Mouse (Mus musculus) kidney, postnatal 4 days (tissue): ENCODE measurements around the gene Cherp.

ENCODE experiments used
- DNase-seq, 2 experiments: peaks; one replicate each; pipeline ENCODE4 v3.0.0; 2021; ENCODE audit warnings: mixed read lengths in 2 of 2

The Cherp gene

DNA sequence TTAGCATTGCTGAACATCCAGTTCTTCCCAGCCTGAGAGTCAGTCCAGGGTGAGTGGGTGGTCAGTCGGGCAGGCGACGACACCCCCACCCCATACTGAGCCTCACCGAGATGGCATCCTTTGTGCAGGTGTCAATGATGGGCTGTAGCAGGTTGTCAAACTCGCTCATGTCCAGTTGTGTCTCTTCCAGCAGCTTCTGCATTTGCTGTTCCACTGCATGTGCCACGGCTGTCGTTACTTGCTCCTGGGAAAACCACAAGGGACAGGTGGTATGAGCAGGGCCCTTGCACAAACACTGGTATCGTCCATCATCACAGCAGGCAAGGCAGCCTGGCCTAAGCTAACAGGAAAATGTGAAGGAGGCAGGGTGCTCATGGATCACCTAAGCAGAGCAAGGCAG, 5.0 kb downstream of the Cherp start:
- DNase-seq = no peak

DNA sequence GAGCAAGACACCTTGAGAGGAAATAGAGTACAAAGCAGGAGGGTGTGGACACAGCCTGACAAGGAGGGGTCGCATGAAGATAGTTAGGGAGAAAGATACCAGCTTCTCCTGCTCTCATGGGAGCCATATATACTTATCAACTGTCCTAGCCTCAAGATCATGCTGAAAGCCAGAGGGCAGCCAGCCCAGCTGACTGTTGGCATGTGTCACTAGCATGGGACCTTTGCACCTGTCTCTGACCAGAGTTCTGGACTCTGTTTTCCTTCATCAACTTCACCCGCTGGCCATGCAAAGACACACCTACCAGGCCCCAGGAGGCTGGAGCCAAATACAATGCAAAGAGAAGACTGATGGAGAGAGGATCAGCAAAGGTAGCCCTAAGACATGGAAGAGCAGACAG, 5.8 kb downstream of the Cherp start:
- no peak for DNase-seq

GRCm38 (mm10) chr8:72464211-72464610, 10.8 kb downstream of the Cherp start:
- DNase-seq = no peak

DNA sequence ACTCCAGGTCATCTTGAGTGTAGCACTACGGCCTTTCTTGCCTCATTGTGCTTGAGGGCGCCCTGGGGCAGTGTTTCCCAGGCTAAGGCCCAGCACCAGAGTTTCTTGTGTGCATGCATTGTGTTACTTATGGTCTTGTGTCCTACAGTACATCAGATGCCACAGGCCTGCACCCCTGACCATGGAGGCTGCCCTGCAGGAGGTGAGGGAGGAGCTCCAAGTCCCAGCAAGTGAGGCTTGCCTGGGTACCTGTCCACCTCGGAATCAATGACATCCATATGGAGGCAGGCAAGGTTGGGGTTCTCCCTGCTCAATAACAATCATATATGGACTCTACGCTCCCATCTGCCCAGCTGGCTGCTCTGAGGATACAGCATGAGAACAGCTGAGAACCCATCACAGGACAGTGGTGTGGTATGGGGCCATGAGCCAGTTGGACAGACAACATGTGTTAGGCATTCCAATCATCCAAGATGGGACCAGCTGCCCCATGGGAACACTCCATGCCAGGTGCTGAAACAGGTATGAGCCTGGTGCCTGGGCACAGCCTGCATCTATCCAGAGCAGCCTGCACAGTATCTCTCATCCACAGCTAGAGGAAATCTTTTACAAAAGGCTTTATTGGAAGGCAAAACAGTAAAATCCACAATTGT, 15.0 kb downstream of the Cherp start:
- DNase-seq = no peak

DNA sequence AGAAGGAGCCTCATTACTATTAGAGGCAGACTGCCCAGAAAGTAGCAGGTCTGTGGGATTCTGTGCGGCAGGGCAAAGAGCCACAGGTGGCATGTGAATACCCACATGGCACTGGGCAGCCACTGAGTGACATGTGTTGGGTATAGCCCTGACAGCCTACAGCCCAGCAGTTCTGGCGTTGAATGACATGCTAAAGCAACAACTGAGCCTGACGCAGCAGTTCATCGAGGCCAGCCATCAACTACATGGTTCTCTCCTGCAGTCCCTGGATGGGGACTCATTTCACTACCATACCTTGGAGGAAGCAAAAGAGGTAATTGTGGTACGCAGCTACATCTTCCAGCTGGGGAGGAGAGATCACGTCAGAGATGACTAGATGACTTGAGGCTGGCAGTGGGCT, 16.6 kb downstream of the Cherp start:
- DNase-seq = no peak

DNA sequence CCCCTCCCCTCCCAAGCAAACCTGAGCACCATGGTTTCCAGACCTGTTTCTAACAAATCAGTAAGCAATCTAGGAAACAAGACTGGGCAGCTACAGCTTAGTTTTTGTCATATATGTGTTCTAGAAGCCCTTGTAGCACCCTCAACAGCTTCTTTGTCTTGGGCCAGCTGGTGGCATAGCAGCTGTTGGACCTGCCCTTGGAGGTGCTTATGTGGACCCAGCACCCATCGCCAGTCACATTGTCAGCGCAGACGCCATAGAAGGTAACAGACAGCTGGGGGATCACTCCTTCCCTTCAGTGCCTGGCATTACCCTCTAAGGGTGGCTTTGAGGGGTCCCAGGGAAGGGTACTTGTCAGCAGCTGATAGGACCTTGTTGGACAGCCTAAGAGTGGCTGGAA, 17.2 kb downstream of the Cherp start:
- DNase-seq = no peak

- DNase-seq = no peak
Measured at GRCm38 (mm10) chr8:72455317-72455716, 19.7 kb downstream of the Cherp start.

GRCm38 (mm10) chr8:72453904-72454303, 21.1 kb downstream of the Cherp start:
- DNase-seq = no peak

DNA sequence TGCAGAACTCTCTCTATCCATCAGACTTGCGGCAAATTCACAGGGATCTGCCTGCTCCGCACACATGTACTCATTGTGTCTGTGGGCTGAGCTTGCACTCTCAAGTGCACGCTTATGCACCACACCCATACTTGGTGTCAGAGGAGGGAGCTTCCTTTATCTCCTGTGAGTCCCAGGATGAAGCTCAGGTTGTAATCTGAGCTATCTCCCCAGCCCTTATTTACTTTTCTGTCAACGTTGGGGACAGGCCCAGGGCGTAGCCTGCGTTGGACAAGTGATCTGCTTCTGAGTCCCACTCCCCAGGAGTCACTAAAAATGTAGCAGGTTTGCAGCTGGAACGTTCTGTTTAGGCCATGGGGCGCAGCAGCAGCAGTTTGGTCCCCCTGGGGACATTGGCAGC, 23.5 kb downstream of the Cherp start:
- DNase-seq = no peak

DNA sequence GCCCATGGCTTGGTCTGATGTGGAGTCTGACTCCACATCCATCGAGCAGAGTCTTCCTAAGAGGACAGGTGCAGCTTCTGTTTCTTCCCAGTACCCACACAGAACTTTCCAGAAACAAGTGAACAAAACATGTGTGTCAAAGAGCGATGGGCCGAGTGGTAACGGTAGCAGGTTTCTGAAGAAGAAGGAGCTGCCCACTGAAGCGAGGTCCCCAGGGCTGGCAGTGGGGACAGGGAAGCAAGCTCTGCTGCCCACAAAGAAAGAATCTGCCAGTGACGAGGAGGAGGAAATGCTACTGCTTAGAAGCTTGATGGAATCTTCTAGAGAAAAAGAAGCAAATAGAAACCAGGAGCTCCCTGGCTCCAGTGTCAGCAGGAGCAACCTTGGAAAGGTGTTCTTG, 30.0 kb downstream of the Cherp start:
- no peak for DNase-seq

DNA sequence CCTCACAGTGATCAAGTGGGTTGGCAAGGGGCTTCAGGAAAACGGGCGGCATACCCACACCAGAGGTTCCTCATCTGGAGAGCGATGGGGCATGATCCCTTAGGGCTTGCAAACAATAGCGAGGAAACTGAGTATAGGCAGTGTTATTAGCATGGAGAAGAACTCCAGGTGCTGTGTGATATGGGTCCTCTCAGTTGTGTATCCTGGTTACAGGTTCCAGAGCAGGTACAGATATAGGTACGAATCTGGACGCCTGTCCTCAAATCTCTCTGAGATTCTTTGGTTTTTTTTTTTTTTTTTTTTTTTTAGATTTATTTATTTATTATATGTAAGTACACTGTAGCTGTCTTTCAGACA, 31.1 kb downstream of the Cherp start:
- DNase-seq = no peak

DNA sequence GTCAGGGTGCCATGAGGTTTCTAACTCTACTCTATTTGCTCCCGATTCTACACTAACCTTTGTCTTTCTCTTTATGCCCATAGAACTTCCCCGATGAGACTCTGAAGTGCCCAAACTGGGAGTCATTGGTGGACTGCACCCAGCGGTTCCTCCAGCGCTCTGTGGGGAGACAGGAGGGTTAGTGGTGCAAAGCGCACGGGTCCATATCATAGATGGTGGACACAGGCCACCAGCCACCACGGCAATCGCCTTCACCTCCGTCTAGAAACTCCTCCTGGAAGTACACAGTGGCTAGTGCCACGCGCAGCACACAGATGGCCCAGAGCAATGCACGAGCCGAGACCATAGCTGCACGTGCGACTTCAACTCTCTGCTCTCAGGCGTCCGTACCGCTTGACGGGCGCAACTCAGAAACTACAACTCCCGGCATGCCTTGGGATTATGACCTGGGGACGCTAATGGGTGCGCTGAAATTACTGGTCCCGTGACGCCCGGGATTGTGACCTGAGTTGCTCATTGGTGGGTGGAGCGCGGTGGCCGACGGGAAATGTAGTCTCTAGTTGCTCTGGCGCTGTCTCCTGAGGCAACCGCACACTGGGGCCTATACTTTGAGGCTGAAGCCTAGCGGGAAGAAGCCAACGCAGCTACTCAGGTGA, 31.6 kb downstream of the Cherp start, which contains the start of the genes Calr3 and 1700030K09Rik:
Gene Calr3, minus strand, starts transcription at position 533 of the 656 bp plus-strand sequence.
Gene 1700030K09Rik, plus strand, starts transcription at position 543 of the 656 bp plus-strand sequence.
- peak; percentile 99 for DNase-seq

DNA sequence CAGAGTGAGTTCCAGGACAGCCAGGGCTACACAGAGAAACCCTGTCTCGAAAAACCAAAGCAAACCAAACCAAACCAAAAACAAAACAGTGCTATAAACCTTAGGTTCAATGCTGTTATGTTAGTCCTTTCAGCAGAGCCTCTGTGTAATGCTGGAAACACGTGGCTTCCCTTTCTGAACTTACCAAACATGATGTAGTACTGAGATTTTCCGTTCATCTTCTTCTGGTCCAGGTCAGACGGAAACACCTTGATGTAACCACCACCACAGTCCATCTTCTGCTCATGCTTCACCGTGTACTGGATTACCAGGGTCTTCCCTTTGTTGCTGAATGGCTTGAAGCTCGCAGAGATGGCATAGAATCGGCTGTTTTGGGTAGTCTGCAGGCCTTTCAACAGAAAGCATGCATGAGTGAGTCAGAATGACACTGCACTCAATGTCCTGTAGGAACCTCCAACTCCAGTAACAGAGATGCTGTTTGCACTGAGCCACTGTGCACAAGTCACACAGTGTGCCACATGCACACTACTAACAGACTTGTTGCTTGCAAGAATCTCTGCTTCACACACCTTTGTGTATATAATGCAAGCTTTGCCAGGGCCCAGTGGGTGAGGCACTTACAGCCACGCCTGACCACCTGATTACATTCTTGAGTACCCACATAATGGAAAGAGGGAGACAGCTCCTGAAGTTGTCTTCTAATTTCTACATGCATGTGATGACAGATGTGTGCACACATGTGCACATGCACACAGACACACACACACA, 36.6 kb downstream of the Cherp start:
- no peak for DNase-seq

- peak; percentile 59 to 66 for DNase-seq
Measured at GRCm38 (mm10) chr8:72434952-72435351, 40.1 kb downstream of the Cherp start.

- DNase-seq = no peak
Measured at GRCm38 (mm10) chr8:72429676-72430075, 45.4 kb downstream of the Cherp start.

DNA sequence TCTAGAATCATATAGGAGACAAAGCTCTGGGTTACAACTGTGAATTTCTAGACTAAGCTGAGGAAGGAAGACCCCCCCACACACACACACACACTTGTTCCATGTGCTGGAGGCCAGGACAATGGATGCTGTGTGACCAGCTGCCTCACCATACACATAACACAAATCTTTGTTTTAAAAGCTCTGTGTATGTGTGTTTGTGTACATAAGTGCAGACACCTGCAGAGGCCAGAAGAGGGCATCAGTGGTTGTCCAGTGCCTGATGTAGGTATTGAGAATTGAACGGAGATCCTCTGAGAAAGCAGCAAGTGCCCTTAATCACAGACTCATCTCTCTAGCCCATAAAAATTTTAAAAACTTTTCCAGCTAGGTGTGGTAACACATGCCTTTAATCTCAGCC, 52.1 kb downstream of the Cherp start:
- peak; percentile 22 to 39 for DNase-seq

DNA sequence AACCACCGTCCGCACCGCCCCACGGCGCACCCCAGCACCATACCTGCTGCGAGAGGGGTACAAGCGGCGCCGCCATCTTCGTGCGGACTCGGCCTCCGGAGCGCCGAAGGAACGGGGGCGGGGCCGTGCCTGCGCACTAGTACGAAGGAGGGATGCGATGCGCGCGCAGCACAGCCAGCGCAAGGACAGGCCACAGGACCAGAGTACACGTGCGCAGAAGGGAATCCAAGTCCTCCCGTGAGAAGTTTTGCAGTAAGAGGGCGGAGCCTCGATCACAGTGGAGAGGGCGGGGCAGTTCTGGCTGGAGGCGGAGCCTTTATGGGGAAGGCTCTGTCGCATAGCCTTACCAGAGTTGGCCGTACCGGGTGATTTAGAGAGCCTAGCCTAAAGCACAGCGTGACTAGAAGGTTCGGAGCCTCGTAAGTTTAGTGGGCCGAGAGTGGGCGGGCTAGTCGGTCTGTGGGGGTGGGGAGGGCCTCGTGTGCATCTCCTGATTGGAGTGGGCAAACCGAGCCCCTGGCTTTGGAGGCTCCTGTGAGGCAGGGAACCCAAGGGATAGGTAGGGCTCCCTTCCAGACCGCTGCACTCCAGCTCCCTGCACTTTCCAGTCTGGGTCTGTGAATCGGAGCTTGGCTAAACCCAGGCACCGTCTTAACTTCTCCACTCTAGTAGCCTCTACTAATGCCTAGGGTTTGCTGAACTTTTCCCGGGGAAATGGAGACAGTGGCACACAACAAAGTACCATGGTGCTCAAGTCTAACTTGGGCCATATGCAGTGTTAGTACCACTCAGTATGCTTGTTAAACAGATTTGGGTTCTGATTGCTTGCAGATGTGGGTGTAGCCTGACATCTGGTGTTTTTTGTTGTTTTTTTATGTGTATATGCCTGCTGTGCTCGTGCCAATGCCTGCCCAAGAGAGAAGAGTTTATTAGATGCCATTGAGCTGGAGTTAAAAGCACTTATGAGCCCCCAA, 53.4 kb downstream of the Cherp start, which contains the start of gene Eps15l1:
Gene Eps15l1, minus strand, starts transcription at position 99 of the 974 bp plus-strand sequence.
- peak; percentile 100 for DNase-seq

- peak; percentile 65 to 78 for DNase-seq
Measured at GRCm38 (mm10) chr8:72420571-72421361, 54.3 kb downstream of the Cherp start.

- DNase-seq = no peak
Measured at GRCm38 (mm10) chr8:72418073-72418472, 57.0 kb downstream of the Cherp start.

- DNase-seq = no peak
Measured at GRCm38 (mm10) chr8:72415252-72415651, 59.8 kb downstream of the Cherp start.

DNA sequence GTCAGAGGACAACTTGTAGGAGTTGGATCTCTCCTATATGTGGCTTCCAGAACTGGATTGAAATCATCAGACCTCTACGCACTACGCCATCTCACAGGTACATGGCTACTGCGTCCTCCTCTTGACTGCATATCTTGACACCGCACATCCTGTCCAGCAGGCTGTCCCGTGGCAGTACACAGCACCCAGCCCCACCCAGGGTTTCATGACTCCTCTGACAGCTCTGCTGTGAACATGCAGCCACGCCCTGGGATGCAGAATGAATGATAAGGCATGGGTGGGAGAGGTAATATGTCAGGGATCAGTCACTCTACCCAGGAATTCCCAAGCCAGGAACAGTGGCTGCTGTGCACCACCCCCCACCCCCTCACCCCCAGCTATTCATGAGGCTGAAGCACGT, 61.2 kb downstream of the Cherp start:
- DNase-seq = no peak
